Mouse (Mus musculus): ENCODE measurements around the gene Dgkd. TPM values are rescaled to one million over a fixed set of nuclear protein-coding genes. Genes with fewer than 3 reads are reported as not detected.

Dgkd gene
- polyA plus RNA-seq (2014; fragmentation: Nextera tagmentation; extraction: Ambion mirVana) = 22.2 and 24.2 TPM in 2 replicates

- Histone ChIP-seq H3K9ac (ENCODE audit: low read depth, low read length) (peak within 1 kb of the TSS; percentile 94), H3K4me3 (ENCODE audit: low read depth, low read length) (peak within 1 kb of the TSS; percentile 92), H3K4me2 (peak within 1 kb of the TSS; percentile 98), H3K27ac (ENCODE audit: low read depth, low read length) (peak within 1 kb of the TSS; percentile 73), H3K27me3 (ENCODE audit: control insufficient read depth, insufficient read depth, low read length) (no peaks in the 10 kb centered on the region; the same call in 1 of the 2 replicates), H3K4me1 (ENCODE audit: control insufficient read depth, insufficient read depth, low read length) (peaks cover 21% of the 10 kb centered on the region), H3K9me3 (replicated peaks; ENCODE audit: control insufficient read depth, low read length) (no peaks in the 10 kb centered on the region), H3K36me3 (ENCODE audit: control insufficient read depth, insufficient read depth, low read length) (no peaks in the 10 kb centered on the region)
- WGBS (ENCODE audit: insufficient replicate concordance) = 1% methylated on average over 67 of the region's 74 CpGs
- peak; percentile 97 for ATAC-seq (replicated peaks; ENCODE audit: insufficient number of reproducible peaks, low FRiP score, low TSS enrichment)
Measured at GRCm38 (mm10) chr1:87852892-87853600, at the start of gene Dgkd. TSS of gene Dgkd (plus strand) at chr1:87853287.

- H3K9me3 ChIP-seq (replicated peaks; ENCODE audit: control insufficient read depth, low read length) = no peaks in the 10 kb centered on the region
- H3K4me3 ChIP-seq (ENCODE audit: low read depth, low read length) = no peak within 1 kb of the TSS
- H3K27me3 ChIP-seq (ENCODE audit: control insufficient read depth, insufficient read depth, low read length) = no peaks in the 10 kb centered on the region; the same call in 1 of the 2 replicates
- no peaks in the 10 kb centered on the region for H3K36me3 ChIP-seq (ENCODE audit: control insufficient read depth, insufficient read depth, low read length)
- H3K27ac ChIP-seq (ENCODE audit: low read depth, low read length) = no peak within 1 kb of the TSS
- peaks cover 6% of the 10 kb centered on the region; the same call in 1 of the 2 replicates for H3K4me1 ChIP-seq (ENCODE audit: control insufficient read depth, insufficient read depth, low read length)
- no peak within 1 kb of the TSS for H3K9ac ChIP-seq (ENCODE audit: low read depth, low read length)
- no peak within 1 kb of the TSS for H3K4me2 ChIP-seq
- 59% methylated on average over 6 of the region's 6 CpGs for WGBS (ENCODE audit: insufficient replicate concordance)
- ATAC-seq (replicated peaks; ENCODE audit: insufficient number of reproducible peaks, low FRiP score, low TSS enrichment) = no peak
Measured at GRCm38 (mm10) chr1:87803576-87803975, 49.5 kb upstream of the Dgkd start, which contains the start of gene Sag. TSS of gene Sag (plus strand) at chr1:87803680.

GRCm38 (mm10) chr1:87807751-87808150 is 45.3 kb upstream of the Dgkd start:
- no peak overlapping the region for H3K4me2 ChIP-seq
- ATAC-seq (replicated peaks; ENCODE audit: insufficient number of reproducible peaks, low FRiP score, low TSS enrichment) = no peak
- 68% methylated on average over 1 of the region's 1 CpGs for WGBS (ENCODE audit: insufficient replicate concordance)

GRCm38 (mm10) chr1:87811391-87811790 is 41.7 kb upstream of the Dgkd start:
- Histone ChIP-seq H3K4me2 (no peak overlapping the region), H3K36me3 (ENCODE audit: control insufficient read depth, insufficient read depth, low read length) (no peaks in the 10 kb centered on the region), H3K9me3 (replicated peaks; ENCODE audit: control insufficient read depth, low read length) (no peaks in the 10 kb centered on the region), H3K4me1 (ENCODE audit: control insufficient read depth, insufficient read depth, low read length) (no peaks in the 10 kb centered on the region), H3K27me3 (ENCODE audit: control insufficient read depth, insufficient read depth, low read length) (no peaks in the 10 kb centered on the region; the same call in 1 of the 2 replicates), H3K9ac (ENCODE audit: low read depth, low read length) (no peak overlapping the region), H3K27ac (ENCODE audit: low read depth, low read length) (no peak overlapping the region), H3K4me3 (ENCODE audit: low read depth, low read length) (no peak overlapping the region)
- no peak for ATAC-seq (replicated peaks; ENCODE audit: insufficient number of reproducible peaks, low FRiP score, low TSS enrichment)
- WGBS (ENCODE audit: insufficient replicate concordance) = 83% methylated on average over 7 of the region's 7 CpGs

More at GRCm38 (mm10) chr1:87807751-87808150, 45.3 kb upstream of the Dgkd start:
- peaks cover 6% of the 10 kb centered on the region; the same call in 1 of the 2 replicates for H3K4me1 ChIP-seq (ENCODE audit: control insufficient read depth, insufficient read depth, low read length)
- H3K36me3 ChIP-seq (ENCODE audit: control insufficient read depth, insufficient read depth, low read length) = no peaks in the 10 kb centered on the region
- H3K9ac ChIP-seq (ENCODE audit: low read depth, low read length) = no peak overlapping the region
- no peaks in the 10 kb centered on the region; the same call in 1 of the 2 replicates for H3K27me3 ChIP-seq (ENCODE audit: control insufficient read depth, insufficient read depth, low read length)
- no peak overlapping the region for H3K4me3 ChIP-seq (ENCODE audit: low read depth, low read length)
- no peak overlapping the region for H3K27ac ChIP-seq (ENCODE audit: low read depth, low read length)
- H3K9me3 ChIP-seq (replicated peaks; ENCODE audit: control insufficient read depth, low read length) = no peaks in the 10 kb centered on the region

DNA sequence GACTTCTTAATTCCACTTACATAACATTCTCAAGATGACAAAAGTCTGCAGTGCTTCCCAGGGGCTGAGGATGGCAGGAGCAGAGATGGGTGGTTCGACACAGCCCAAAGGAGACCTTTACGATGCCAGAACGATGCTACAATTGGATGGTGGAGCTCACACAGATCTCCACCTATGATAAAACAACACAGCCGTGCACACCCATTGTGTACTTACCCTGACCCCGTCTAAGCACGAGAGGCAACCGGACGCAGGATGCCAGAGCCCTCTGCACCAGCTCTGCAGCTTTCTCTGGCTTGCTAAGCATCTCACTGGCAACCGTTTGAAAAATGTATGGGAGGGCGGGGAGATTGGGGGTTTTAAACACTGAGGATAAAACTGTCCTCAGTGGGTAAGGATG is 41.0 kb upstream of the Dgkd start:
- Histone ChIP-seq H3K4me3 (ENCODE audit: low read depth, low read length) (no peak overlapping the region), H3K4me1 (ENCODE audit: control insufficient read depth, insufficient read depth, low read length) (no peaks in the 10 kb centered on the region), H3K36me3 (ENCODE audit: control insufficient read depth, insufficient read depth, low read length) (no peaks in the 10 kb centered on the region), H3K9ac (ENCODE audit: low read depth, low read length) (no peak overlapping the region), H3K27me3 (ENCODE audit: control insufficient read depth, insufficient read depth, low read length) (no peaks in the 10 kb centered on the region; the same call in 1 of the 2 replicates), H3K4me2 (no peak overlapping the region), H3K9me3 (replicated peaks; ENCODE audit: control insufficient read depth, low read length) (no peaks in the 10 kb centered on the region), H3K27ac (ENCODE audit: low read depth, low read length) (no peak overlapping the region)
- ATAC-seq (replicated peaks; ENCODE audit: insufficient number of reproducible peaks, low FRiP score, low TSS enrichment) = no peak
- 81% methylated on average over 10 of the region's 10 CpGs for WGBS (ENCODE audit: insufficient replicate concordance)

DNA sequence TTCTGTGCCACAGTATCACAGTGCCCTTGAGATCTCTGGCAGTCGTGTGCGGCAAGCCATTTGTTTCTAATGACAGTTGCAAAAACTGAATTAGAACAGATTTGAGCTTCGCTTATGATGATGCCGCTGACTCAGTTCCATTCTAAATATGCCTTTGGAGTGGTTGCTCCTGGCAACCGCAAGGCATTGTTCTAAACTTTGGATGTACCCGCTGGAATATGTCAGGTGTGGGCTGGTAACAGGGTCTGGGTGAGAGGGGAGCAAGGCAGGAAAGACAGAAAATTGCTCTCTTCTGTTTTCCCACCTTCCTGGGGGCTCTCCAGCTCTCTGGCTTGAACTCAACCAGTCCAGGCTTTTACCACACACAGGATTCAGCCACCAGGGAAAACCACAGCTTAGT is 39.9 kb upstream of the Dgkd start:
- ATAC-seq (replicated peaks; ENCODE audit: insufficient number of reproducible peaks, low FRiP score, low TSS enrichment) = no peak
- H3K36me3 ChIP-seq (ENCODE audit: control insufficient read depth, insufficient read depth, low read length) = no peaks in the 10 kb centered on the region
- 86% methylated on average over 6 of the region's 6 CpGs for WGBS (ENCODE audit: insufficient replicate concordance)

DNA sequence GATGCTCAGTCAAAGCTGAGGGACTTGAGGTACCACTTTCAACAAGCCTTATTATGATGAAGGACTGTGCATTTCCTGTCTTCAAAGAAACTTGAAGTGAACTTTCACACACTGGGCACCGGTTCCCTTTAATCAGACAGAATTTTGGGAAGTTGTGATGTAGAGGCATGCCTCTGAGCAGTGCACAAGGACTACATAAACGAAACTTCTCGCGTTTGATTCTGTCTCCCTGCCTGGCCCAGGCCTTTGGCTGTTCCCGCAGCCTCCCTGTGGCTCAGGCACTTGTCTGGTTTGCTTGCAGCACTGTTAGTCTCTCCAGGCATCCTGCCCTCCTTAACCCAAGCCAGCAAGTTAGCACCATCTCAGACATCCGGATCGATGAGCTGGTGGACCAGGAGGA is 39.4 kb upstream of the Dgkd start:
- Histone ChIP-seq H3K9ac (ENCODE audit: low read depth, low read length) (no peak overlapping the region), H3K27me3 (ENCODE audit: control insufficient read depth, insufficient read depth, low read length) (no peaks in the 10 kb centered on the region; the same call in 1 of the 2 replicates), H3K27ac (ENCODE audit: low read depth, low read length) (no peak overlapping the region), H3K36me3 (ENCODE audit: control insufficient read depth, insufficient read depth, low read length) (no peaks in the 10 kb centered on the region), H3K9me3 (replicated peaks; ENCODE audit: control insufficient read depth, low read length) (no peaks in the 10 kb centered on the region), H3K4me2 (no peak overlapping the region), H3K4me3 (ENCODE audit: low read depth, low read length) (no peak overlapping the region), H3K4me1 (ENCODE audit: control insufficient read depth, insufficient read depth, low read length) (no peaks in the 10 kb centered on the region)
- WGBS (ENCODE audit: insufficient replicate concordance) = 74% methylated on average over 7 of the region's 7 CpGs
- no peak for ATAC-seq (replicated peaks; ENCODE audit: insufficient number of reproducible peaks, low FRiP score, low TSS enrichment)

More for the DNA sequence above, 39.9 kb upstream of the Dgkd start:
- Histone ChIP-seq H3K9me3 (replicated peaks; ENCODE audit: control insufficient read depth, low read length) (no peaks in the 10 kb centered on the region), H3K9ac (ENCODE audit: low read depth, low read length) (no peak overlapping the region), H3K4me1 (ENCODE audit: control insufficient read depth, insufficient read depth, low read length) (no peaks in the 10 kb centered on the region), H3K4me2 (no peak overlapping the region), H3K4me3 (ENCODE audit: low read depth, low read length) (no peak overlapping the region), H3K27ac (ENCODE audit: low read depth, low read length) (no peak overlapping the region), H3K27me3 (ENCODE audit: control insufficient read depth, insufficient read depth, low read length) (no peaks in the 10 kb centered on the region; the same call in 1 of the 2 replicates)

- WGBS (ENCODE audit: insufficient replicate concordance) = 82% methylated on average over 10 of the region's 10 CpGs
- Histone ChIP-seq H3K9me3 (replicated peaks; ENCODE audit: control insufficient read depth, low read length) (no peaks in the 10 kb centered on the region), H3K4me3 (ENCODE audit: low read depth, low read length) (no peak overlapping the region), H3K4me2 (no peak overlapping the region), H3K9ac (ENCODE audit: low read depth, low read length) (no peak overlapping the region), H3K27me3 (ENCODE audit: control insufficient read depth, insufficient read depth, low read length) (no peaks in the 10 kb centered on the region), H3K4me1 (ENCODE audit: control insufficient read depth, insufficient read depth, low read length) (peaks cover 2% of the 10 kb centered on the region; the same call in 1 of the 2 replicates), H3K36me3 (ENCODE audit: control insufficient read depth, insufficient read depth, low read length) (no peaks in the 10 kb centered on the region), H3K27ac (ENCODE audit: low read depth, low read length) (no peak overlapping the region)
- ATAC-seq (replicated peaks; ENCODE audit: insufficient number of reproducible peaks, low FRiP score, low TSS enrichment) = no peak
Measured at GRCm38 (mm10) chr1:87824420-87824995, 28.6 kb upstream of the Dgkd start.
